Mouse (Mus musculus) left cerebral cortex, postnatal 14 days (tissue): ENCODE data around the gene Pcdh10. TPM values are rescaled to one million over a fixed set of nuclear protein-coding genes. Genes with fewer than 3 reads are reported as not detected.
A peak's percentile ranks its signal among the peaks of the same experiment; 100 is the strongest.

Experiments
- DNase-seq, 2 experiments: peaks; one replicate each; pipeline ENCODE4 v3.0.0; 2021 to 2022; ENCODE audit warnings: low spot score in 2 of 2, mixed read lengths in 1 of 2
- intact Hi-C: fragments of 180-260 bp; cut with DNase I; formaldehyde crosslinking; loops from one replicate; pipeline ENCODE4 v1.15.1; 2025
- long read RNA-seq, 2 experiments: library from polyadenylated mRNA; stranded (forward); transcript quantifications; one replicate each; pipeline ENCODE4 v2.0.0; 2021
- total RNA-seq, 2 experiments: library from RNA; stranded (reverse); gene quantifications; 2 replicates each; pipeline ENCODE4 v1.2.3; 2021

Gene Pcdh10
- 100 to 1,000 TPM; 206 to 214 TPM for total RNA-seq
- long read RNA-seq, experiment 1, full-length matches to known transcripts = 44 of 54 reads
- long read RNA-seq, experiment 1, partial matches to known transcripts = 4 of 54 reads
- long read RNA-seq, experiment 1, other reads (novel, unspliced or antisense) = 6 of 54 reads
- long read RNA-seq, experiment 2, full-length matches to known transcripts = 37 of 43 reads
- long read RNA-seq, experiment 2, partial matches to known transcripts = 4 of 43 reads
- long read RNA-seq, experiment 2, other reads (novel, unspliced or antisense) = 2 of 43 reads

GRCm38 (mm10) chr3:45378145-45378544 is at the start of gene Pcdh10:
Gene Pcdh10 (plus strand): TSS chr3:45378398.
- intact Hi-C loops = loop anchor here (5.0 kb wide), 1 partner anchor 1596 kb away; no protein-coding TSS in a partner anchor
- peak; percentile 98 to 99 for DNase-seq

- DNase-seq = no peak
- intact Hi-C loops = no loop called here
These were observed 22.3 kb upstream of the Pcdh10 start for GRCm38 (mm10) chr3:45355919-45356318.

GRCm38 (mm10) chr3:45368952-45369351 is 9.2 kb upstream of the Pcdh10 start:
- DNase-seq = no peak
- intact Hi-C loops = no loop called here

DNA sequence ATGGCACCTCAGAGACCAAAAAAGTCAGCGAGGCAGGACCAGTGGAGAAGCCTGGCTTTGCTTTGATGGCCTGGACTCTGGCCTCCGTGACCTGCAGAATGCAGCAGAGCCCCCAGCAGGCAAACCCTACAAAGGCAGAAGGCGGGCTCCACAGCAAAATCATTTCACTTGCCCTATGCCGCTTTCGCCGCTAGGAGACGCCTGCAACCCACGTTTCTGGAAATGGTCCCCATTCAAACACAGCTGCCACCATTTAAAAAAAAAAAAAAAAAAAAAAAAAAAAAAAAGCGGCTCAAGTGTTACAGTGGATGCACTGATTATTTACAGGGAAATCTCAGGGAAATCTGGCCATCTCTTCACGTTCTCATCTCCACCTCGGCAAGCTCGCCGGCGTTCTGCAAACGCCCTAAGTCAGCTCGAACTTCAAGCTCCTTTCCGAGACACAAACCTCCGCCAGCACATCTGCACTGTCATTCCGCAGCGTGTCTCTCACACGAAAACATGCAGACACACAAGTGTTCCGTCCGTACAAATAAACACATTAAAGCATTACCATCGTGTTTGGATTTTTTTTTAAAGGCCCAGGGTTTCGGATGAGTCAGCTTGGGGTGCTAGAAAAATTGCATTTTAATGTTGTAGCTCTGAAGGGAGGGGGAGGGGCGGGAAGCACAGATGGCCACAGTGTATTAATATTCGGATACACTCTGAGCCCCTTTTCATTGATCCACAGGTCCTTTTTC is 2.3 kb upstream of the Pcdh10 start:
- intact Hi-C loops = loop anchor here (5.0 kb wide), 1 partner anchor 1594 kb away; no protein-coding TSS in a partner anchor
- peak; percentile 88 to 91 for DNase-seq

DNA sequence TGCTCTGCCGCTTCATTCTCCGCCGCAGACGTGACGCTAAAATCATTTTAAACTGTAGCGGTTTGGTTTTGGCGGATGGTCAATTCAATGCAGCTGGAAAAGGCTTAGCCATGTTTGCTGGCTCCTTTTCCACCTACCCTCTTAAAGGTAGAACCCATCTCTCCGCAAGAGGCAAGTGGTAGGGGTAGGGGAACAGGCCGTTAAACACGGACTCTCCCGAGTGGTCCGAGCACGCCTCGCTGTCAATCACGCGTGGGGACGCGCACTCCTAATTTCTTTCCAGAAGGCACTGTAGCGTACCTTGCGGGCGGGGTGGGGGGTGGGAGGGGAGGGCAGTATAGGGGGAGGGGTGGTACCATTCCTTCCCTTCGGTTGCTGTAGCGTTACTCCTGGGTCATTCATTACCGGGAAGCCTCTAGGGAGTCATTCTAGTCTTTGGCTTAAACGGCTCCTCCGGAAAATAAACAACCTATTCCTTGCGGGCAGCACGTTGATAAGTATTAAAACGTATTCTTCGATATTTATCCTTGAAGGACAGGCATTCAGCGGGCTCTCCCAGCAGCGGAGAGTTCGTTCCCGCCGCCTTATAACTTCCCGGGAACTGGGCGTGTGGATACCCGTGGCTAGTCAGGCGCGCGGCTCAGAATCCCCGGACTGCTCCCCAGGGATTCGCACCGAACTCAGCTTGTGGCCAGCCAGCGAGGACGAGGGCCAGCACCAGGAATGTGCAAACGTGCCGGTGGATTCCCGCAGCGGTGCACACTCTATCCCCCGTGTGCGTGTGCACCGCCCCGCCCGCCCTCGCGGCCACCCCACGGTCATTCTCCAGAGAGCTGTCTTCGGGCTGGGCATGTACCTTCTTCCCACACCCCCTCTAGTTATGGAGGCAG is 1.5 kb upstream of the Pcdh10 start:
- peak; percentile 44 to 47 for DNase-seq
- intact Hi-C loops = loop anchor here (5.0 kb wide), 1 partner anchor 1594 kb away; no protein-coding TSS in a partner anchor

- intact Hi-C loops = loop anchor here (5.0 kb wide), 1 partner anchor 1595 kb away; no protein-coding TSS in a partner anchor
- peak; percentile 64 to 70 for DNase-seq
These were observed 703 bp upstream of the Pcdh10 start for GRCm38 (mm10) chr3:45377391-45377998.

- peak; percentile 28 to 29 for DNase-seq
These were observed 1.4 kb downstream of the Pcdh10 start for GRCm38 (mm10) chr3:45379541-45379971.

GRCm38 (mm10) chr3:45379972-45380761 is 2.0 kb downstream of the Pcdh10 start:
- intact Hi-C loops = loop anchor here (5.0 kb wide), 1 partner anchor 1598 kb away; no protein-coding TSS in a partner anchor
- peak; percentile 31 to 41 for DNase-seq

More at GRCm38 (mm10) chr3:45379541-45379971, 1.4 kb downstream of the Pcdh10 start:
- intact Hi-C loops = loop anchor here (5.0 kb wide), 1 partner anchor 1597 kb away; no protein-coding TSS in a partner anchor

- DNase-seq = peak; percentile 49 to 52
- intact Hi-C loops = no loop called here
These were observed 2.9 kb downstream of the Pcdh10 start for GRCm38 (mm10) chr3:45380811-45381761.

GRCm38 (mm10) chr3:45382032-45382755 is 4.0 kb downstream of the Pcdh10 start:
- no peak for DNase-seq
- intact Hi-C loops = no loop called here

DNA sequence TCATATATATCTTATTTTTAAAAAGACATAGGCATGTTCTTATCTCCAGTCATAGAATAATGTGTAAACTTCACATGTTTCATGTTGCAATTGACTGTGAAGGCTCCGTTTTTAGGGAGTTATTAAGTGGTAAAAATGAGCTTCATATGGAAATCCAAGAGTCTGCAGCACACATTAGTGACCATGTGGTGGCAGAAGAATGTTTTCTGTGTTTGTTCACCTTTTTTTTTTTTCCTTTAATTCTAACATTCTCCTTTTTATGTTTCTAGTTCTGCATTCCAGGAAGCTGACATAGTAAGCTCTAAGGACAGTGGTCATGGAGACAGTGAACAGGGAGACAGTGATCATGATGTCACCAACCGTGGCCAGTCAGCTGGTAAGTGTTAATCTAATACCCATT is 5.6 kb downstream of the Pcdh10 start:
- intact Hi-C loops = no loop called here
- DNase-seq = no peak

GRCm38 (mm10) chr3:45385028-45385427 is 6.8 kb downstream of the Pcdh10 start:
- intact Hi-C loops = no loop called here
- peak; percentile 48 to 57 for DNase-seq

DNA sequence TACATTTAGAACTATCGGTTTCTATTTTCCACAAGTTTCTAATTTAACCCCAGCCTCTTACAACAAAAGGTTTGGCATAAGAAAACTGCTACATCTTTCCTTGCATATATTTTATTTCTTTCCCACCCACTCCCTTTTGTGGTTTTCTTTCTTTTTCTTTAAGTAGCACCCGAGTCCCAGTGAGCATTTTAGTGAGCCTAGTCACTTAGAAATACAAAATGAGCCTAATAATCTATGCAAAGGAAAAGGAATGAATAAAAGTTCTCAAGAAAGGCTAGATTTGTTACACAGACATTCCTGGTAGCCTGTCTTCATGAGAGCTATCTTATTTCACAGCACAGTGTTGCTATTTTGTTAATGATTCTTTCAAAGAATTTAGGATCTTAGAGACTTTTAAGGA is 7.3 kb downstream of the Pcdh10 start:
- intact Hi-C loops = no loop called here
- DNase-seq = no peak

DNA sequence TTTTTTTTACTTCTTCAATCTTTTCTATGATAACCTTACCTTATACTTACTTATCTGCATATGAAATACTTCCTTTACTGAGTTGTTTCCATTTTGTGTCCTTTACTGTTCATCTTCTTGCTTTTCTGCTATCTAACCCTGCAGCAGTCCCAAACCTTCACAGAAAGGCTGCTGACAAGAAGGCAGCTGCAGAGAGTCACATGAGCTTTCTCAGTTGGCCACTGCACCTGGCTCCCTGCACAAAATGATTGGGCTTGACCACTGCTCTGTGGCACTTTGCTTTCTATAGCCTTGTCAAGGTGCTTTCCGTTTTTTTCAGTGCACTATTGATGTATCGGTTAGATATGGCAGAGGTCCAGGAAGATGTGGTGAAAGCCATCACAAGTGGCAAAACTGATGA is 8.3 kb downstream of the Pcdh10 start:
- DNase-seq = no peak
- intact Hi-C loops = no loop called here

- no peak for DNase-seq
- intact Hi-C loops = no loop called here
These were observed 18.9 kb downstream of the Pcdh10 start for GRCm38 (mm10) chr3:45397101-45397500.

- DNase-seq = no peak
- intact Hi-C loops = no loop called here
These were observed 25.0 kb downstream of the Pcdh10 start for GRCm38 (mm10) chr3:45403239-45403638.

- no peak for DNase-seq
- intact Hi-C loops = no loop called here
These were observed 53.5 kb downstream of the Pcdh10 start for GRCm38 (mm10) chr3:45431691-45432090.
